Mouse (Mus musculus): ENCODE results near the gene Trmt10b.

- TF ChIP-seq CTCF (IDR thresholded peaks at IDR 0.05; ENCODE audit: low read depth, low read length) (no peak), POLR2A (IDR thresholded peaks at IDR 0.05; ENCODE audit: borderline replicate concordance, low read depth, low read length) (no peak)
Measured at GRCm38 (mm10) chr4:45305536-45305935, 8.6 kb downstream of the Trmt10b start.
